Mouse (Mus musculus): ENCODE measurements around the gene Shmt2. TPM values are rescaled to one million over a fixed set of nuclear protein-coding genes. Genes with fewer than 3 reads are reported as not detected.

Gene Shmt2
- total RNA-seq, 1 experiment, result 169 TPM

GRCm38 (mm10) chr10:127477301-127477700 is 44.9 kb downstream of the Shmt2 start:
- TF ChIP-seq ZC3H11A (IDR thresholded peaks at IDR 0.05; ENCODE audit: borderline replicate concordance, low read depth, low read length) (no peak), ZNF384 (IDR thresholded peaks at IDR 0.05; ENCODE audit: low read depth, low read length) (no peak), MAFK (IDR thresholded peaks at IDR 0.05; ENCODE audit: insufficient read depth, low read depth, low read length) (no peak), CHD2 (IDR thresholded peaks at IDR 0.05; ENCODE audit: low read depth, low read length) (no peak), HCFC1 (IDR thresholded peaks at IDR 0.05; ENCODE audit: borderline replicate concordance, insufficient read depth, low read length) (no peak)
- H3K4me1 ChIP-seq (ENCODE audit: control insufficient read depth in 2 of 2, insufficient read depth in 2 of 2, low read length in 2 of 2, poor library complexity in 1 of 2), result no peaks in the 10 kb centered on the region; a peak in 1 of 4 replicates
- no peak overlapping the region for H3K9ac ChIP-seq (ENCODE audit: insufficient read depth, low read depth, low read length, poor library complexity, severe bottlenecking)
- in situ Hi-C loops (cut with MboI; ENCODE audit: low sequenced_read_pairs in 2 of 2, unreplicated experiment in 2 of 2), result no loop called here
- no peaks in the 10 kb centered on the region for H3K9me3 ChIP-seq (ENCODE audit: control insufficient read depth, insufficient read depth, low read depth, low read length)
- DNase-seq (ENCODE audit: low read depth, low spot score), result no peak
- H3K36me3 ChIP-seq (ENCODE audit: control insufficient read depth, insufficient read depth, low read length, poor library complexity, severe bottlenecking), result peaks cover 16% of the 10 kb centered on the region; the same call in 1 of the 2 replicates
- H3K4me3 ChIP-seq (ENCODE audit: insufficient read depth in 1 of 2, low read depth in 1 of 2, low read length in 2 of 2, poor library complexity in 1 of 2, severe bottlenecking in 1 of 2), result no peak overlapping the region
- no peak overlapping the region for H3K27ac ChIP-seq (ENCODE audit: insufficient read depth, low read depth, low read length, poor library complexity, severe bottlenecking)

GRCm38 (mm10) chr10:127476541-127476940 is 45.7 kb downstream of the Shmt2 start:
- Histone ChIP-seq H3K4me3 (ENCODE audit: insufficient read depth in 1 of 2, low read depth in 1 of 2, low read length in 2 of 2, poor library complexity in 1 of 2, severe bottlenecking in 1 of 2) (no peak overlapping the region), H3K27ac (ENCODE audit: insufficient read depth, low read depth, low read length, poor library complexity, severe bottlenecking) (no peak overlapping the region), H3K36me3 (ENCODE audit: control insufficient read depth, insufficient read depth, low read length, poor library complexity, severe bottlenecking) (peaks cover 18% of the 10 kb centered on the region; the same call in 1 of the 2 replicates), H3K9me3 (ENCODE audit: control insufficient read depth, insufficient read depth, low read depth, low read length) (no peaks in the 10 kb centered on the region), H3K4me1 (ENCODE audit: control insufficient read depth in 2 of 2, insufficient read depth in 2 of 2, low read length in 2 of 2, poor library complexity in 1 of 2) (no peaks in the 10 kb centered on the region; a peak in 1 of 4 replicates), H3K9ac (ENCODE audit: insufficient read depth, low read depth, low read length, poor library complexity, severe bottlenecking) (no peak overlapping the region)
- in situ Hi-C loops (cut with MboI; ENCODE audit: low sequenced_read_pairs in 2 of 2, unreplicated experiment in 2 of 2), result no loop called here
- TF ChIP-seq HCFC1 (IDR thresholded peaks at IDR 0.05; ENCODE audit: borderline replicate concordance, insufficient read depth, low read length) (no peak), ZC3H11A (IDR thresholded peaks at IDR 0.05; ENCODE audit: borderline replicate concordance, low read depth, low read length) (no peak), CHD2 (IDR thresholded peaks at IDR 0.05; ENCODE audit: low read depth, low read length) (no peak), ZNF384 (IDR thresholded peaks at IDR 0.05; ENCODE audit: low read depth, low read length) (no peak), MAFK (IDR thresholded peaks at IDR 0.05; ENCODE audit: insufficient read depth, low read depth, low read length) (no peak)
- DNase-seq (ENCODE audit: low read depth, low spot score), result no peak

DNA sequence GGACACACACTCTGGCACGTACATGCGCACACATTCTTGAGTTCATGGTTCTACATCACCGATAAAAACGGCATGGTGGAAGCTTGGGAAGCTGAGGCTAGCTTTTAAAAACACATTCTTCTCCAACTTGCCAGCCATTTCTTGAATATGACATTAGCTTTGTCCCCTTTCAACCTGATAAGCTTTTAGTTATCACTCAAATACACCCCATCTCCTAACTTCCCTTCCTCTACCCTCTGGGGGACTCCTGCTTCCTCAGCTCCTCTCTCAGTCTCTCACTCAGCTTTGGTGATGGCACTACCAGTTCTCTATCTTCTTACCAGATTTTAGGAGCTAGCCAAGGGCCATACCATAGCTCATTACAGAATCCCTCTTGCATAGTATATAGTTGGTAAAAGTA is 47.1 kb downstream of the Shmt2 start:
- in situ Hi-C loops (cut with MboI; ENCODE audit: low sequenced_read_pairs in 2 of 2, unreplicated experiment in 2 of 2), result no loop called here
- no peaks in the 10 kb centered on the region; a peak in 1 of 4 replicates for H3K4me1 ChIP-seq (ENCODE audit: control insufficient read depth in 2 of 2, insufficient read depth in 2 of 2, low read length in 2 of 2, poor library complexity in 1 of 2)
- no peaks in the 10 kb centered on the region for H3K9me3 ChIP-seq (ENCODE audit: control insufficient read depth, insufficient read depth, low read depth, low read length)
- H3K36me3 ChIP-seq (ENCODE audit: control insufficient read depth, insufficient read depth, low read length, poor library complexity, severe bottlenecking), result peaks cover 15% of the 10 kb centered on the region; the same call in 1 of the 2 replicates
- no peak overlapping the region for H3K27ac ChIP-seq (ENCODE audit: insufficient read depth, low read depth, low read length, poor library complexity, severe bottlenecking)
- DNase-seq (ENCODE audit: low read depth, low spot score), result no peak
- no peak overlapping the region for H3K9ac ChIP-seq (ENCODE audit: insufficient read depth, low read depth, low read length, poor library complexity, severe bottlenecking)
- no peak overlapping the region for H3K4me3 ChIP-seq (ENCODE audit: insufficient read depth in 1 of 2, low read depth in 1 of 2, low read length in 2 of 2, poor library complexity in 1 of 2, severe bottlenecking in 1 of 2)
- TF ChIP-seq HCFC1 (IDR thresholded peaks at IDR 0.05; ENCODE audit: borderline replicate concordance, insufficient read depth, low read length) (no peak), ZNF384 (IDR thresholded peaks at IDR 0.05; ENCODE audit: low read depth, low read length) (no peak), CHD2 (IDR thresholded peaks at IDR 0.05; ENCODE audit: low read depth, low read length) (no peak), MAFK (IDR thresholded peaks at IDR 0.05; ENCODE audit: insufficient read depth, low read depth, low read length) (no peak), ZC3H11A (IDR thresholded peaks at IDR 0.05; ENCODE audit: borderline replicate concordance, low read depth, low read length) (no peak)

DNA sequence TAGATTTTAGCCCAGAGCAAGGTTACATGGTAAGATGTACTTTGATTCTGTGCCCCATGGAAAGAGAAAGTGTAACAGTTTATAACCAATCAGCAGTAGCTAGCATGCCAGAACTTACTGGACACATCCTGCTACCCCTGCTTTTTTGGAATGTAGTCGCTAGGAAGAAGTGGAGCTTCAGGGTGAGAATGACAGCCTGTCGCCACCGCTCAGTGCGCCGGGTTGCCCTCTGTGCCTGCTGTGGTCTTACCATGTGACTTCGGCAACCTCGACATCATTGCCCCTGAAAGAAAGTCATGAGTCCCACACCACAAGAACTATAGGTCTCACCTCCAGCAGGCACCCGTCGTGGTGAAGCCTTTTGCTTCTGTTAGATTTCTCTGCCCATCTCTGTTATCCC is 49.5 kb downstream of the Shmt2 start:
- in situ Hi-C loops (cut with MboI; ENCODE audit: low sequenced_read_pairs in 2 of 2, unreplicated experiment in 2 of 2), result no loop called here
- no peak overlapping the region for H3K27ac ChIP-seq (ENCODE audit: insufficient read depth, low read depth, low read length, poor library complexity, severe bottlenecking)
- TF ChIP-seq ZC3H11A (IDR thresholded peaks at IDR 0.05; ENCODE audit: borderline replicate concordance, low read depth, low read length) (no peak), ZNF384 (IDR thresholded peaks at IDR 0.05; ENCODE audit: low read depth, low read length) (no peak), MAFK (IDR thresholded peaks at IDR 0.05; ENCODE audit: insufficient read depth, low read depth, low read length) (no peak), CHD2 (IDR thresholded peaks at IDR 0.05; ENCODE audit: low read depth, low read length) (no peak), HCFC1 (IDR thresholded peaks at IDR 0.05; ENCODE audit: borderline replicate concordance, insufficient read depth, low read length) (no peak)
- DNase-seq (ENCODE audit: low read depth, low spot score), result no peak
- no peak overlapping the region for H3K4me3 ChIP-seq (ENCODE audit: insufficient read depth in 1 of 2, low read depth in 1 of 2, low read length in 2 of 2, poor library complexity in 1 of 2, severe bottlenecking in 1 of 2)
- H3K9me3 ChIP-seq (ENCODE audit: control insufficient read depth, insufficient read depth, low read depth, low read length), result no peaks in the 10 kb centered on the region
- no peak overlapping the region for H3K9ac ChIP-seq (ENCODE audit: insufficient read depth, low read depth, low read length, poor library complexity, severe bottlenecking)
- H3K4me1 ChIP-seq (ENCODE audit: control insufficient read depth in 2 of 2, insufficient read depth in 2 of 2, low read length in 2 of 2, poor library complexity in 1 of 2), result no peaks in the 10 kb centered on the region
- peaks cover 13% of the 10 kb centered on the region; the same call in 1 of the 2 replicates for H3K36me3 ChIP-seq (ENCODE audit: control insufficient read depth, insufficient read depth, low read length, poor library complexity, severe bottlenecking)

All from ES-E14 (cell line).